Mouse (Mus musculus) gastrocnemius, postnatal 36 days (tissue): ENCODE data around the gene Cdkn2d. TPM values are rescaled to one million over a fixed set of nuclear protein-coding genes. Genes with fewer than 3 reads are reported as not detected.

Experiments
- DNase-seq, 2 experiments: peaks; one replicate each; pipeline ENCODE4 v3.0.0; 2022
- intact Hi-C: fragments of 180-260 bp; cut with DNase I; formaldehyde crosslinking; loops from one replicate; pipeline ENCODE4 v1.15.1; 2025
- total RNA-seq, 2 experiments: library from RNA; stranded (reverse); gene quantifications; 2 replicates each; pipeline ENCODE4 v1.2.3; 2021

Cdkn2d gene
- total RNA-seq, 2 experiments from 2014 or later: 8.4 to 10.1 TPM

GRCm38 (mm10) chr9:21250509-21250908, 40.7 kb downstream of the Cdkn2d start:
- intact Hi-C loops: no loop called here
- DNase-seq: no peak

DNA sequence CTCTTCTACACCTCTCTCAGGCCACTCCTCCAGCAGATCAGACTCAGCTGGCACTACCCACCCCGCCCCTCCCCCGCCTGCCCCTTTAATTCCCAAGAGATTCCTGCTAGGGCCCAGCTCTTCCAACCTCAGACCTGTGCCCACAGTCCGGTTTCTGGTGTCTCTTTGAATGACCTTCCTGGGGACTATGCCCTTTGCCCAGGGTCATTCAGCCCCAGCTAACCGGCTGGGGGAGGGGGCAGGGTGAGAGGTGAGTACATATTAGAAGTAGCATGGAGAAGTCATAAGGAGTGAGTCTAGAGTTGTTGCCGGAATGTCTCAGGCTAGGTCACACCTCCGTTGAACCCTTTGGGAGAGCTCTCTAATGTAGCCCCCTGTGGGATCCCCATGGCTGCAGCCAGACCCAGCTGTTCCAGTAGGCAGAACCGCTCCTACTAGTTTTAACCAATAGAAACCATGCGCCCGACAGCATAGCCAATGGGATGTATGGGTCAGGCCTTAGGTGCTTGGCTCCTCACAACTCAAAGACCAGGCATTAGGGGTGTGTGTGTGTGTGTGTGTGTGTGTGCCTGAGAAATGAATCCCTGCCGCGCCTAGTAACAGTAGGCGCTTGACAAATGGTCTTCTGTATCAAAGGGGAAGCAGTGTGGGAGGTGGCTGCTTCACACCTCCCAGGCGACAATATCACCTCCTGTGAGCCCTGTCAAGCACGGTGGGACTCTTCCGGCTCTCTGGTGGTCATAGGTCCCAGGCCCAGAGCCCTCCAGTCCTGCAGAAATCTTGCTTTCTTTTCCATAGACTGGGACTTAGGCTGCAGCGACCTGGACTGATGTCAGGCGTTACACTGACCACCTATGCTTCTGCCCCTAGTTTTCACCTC, 41.3 kb downstream of the Cdkn2d start:
- intact Hi-C loops: no loop called here

DNA sequence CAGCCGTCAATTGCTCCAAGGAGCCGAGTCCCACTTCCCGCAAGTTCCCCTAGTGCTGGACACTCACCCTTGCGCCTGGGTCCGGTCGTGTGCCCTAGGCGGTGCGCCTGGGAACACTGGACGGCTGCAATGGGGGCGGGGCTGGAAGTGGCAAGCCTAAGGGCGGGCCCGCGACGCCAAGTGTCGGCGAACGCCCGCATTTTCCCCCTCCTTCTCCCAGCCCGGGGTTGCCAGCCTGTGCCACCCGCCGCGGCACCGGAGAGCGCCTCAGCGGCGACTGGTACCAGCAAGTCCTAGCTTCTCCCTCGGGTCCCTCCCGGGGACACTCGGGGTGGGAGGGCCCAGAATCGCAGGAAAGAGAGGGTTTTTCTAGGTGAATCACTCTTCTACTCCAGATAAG, 42.9 kb downstream of the Cdkn2d start, which contains the start of gene S1pr5:
Gene S1pr5, minus strand, starts transcription at position 118 of the 400 bp plus-strand sequence.
- peak in 1 of 2 experiments; percentile 27 for DNase-seq

More for the DNA sequence above, 41.3 kb downstream of the Cdkn2d start:
- DNase-seq: no peak

GRCm38 (mm10) chr9:21246342-21246741, 44.9 kb downstream of the Cdkn2d start:
- intact Hi-C loops: no loop called here
- no peak for DNase-seq

More for the DNA sequence above, 42.9 kb downstream of the Cdkn2d start, which contains the start of gene S1pr5:
- intact Hi-C loops: no loop called here

DNA sequence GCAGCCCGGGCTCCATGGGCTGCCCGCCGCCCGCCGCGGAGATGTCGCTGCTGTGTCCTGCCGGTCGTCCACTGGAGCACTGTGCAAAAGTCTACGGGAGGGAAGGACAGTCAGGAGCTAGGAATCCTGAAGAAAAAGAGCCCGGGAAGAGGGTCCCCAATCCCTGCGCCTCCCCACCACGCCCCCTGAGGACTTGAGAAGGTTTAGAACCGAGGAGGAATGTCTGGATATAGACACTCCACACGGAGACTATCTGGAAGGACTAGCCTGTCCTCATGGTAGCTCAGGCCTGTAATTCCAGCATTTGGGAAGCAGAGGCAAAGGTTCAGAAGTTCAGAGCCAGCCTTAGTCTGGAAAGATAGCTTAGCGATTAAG, 46.1 kb downstream of the Cdkn2d start:
- DNase-seq: no peak
- intact Hi-C loops: no loop called here

- no peak for DNase-seq
- intact Hi-C loops: no loop called here
These were observed 46.6 kb downstream of the Cdkn2d start for GRCm38 (mm10) chr9:21244428-21245112.

- no peak for DNase-seq
- intact Hi-C loops: no loop called here
These were observed 47.3 kb downstream of the Cdkn2d start for GRCm38 (mm10) chr9:21243826-21244427.

DNA sequence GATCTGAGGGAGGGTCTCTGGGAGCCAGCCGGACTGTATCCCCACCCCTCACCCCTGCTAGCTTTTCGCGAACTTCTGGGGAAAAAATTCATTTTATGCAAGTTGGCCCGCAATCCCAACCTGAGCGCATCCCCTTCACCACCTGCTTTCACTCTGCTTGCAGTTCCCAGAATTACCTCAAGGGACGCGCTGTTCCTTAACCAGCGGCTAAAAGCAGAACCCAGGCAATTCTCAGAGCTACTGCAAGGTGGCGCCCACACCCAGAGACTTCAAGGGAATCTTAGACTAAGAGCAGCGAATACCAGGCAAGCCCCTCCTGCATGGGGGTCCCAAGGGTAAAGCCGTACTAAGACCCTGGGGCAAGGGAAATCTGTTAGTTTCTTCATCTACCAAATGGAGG, 49.9 kb downstream of the Cdkn2d start:
- intact Hi-C loops: no loop called here
- peak; percentile 61 to 71 for DNase-seq

GRCm38 (mm10) chr9:21239465-21239848, 51.8 kb downstream of the Cdkn2d start:
- DNase-seq: no peak
- intact Hi-C loops: loop anchor here (2.0 kb wide), 1 partner anchor 25 kb away; the partner anchor contains the start of gene Atg4d

DNA sequence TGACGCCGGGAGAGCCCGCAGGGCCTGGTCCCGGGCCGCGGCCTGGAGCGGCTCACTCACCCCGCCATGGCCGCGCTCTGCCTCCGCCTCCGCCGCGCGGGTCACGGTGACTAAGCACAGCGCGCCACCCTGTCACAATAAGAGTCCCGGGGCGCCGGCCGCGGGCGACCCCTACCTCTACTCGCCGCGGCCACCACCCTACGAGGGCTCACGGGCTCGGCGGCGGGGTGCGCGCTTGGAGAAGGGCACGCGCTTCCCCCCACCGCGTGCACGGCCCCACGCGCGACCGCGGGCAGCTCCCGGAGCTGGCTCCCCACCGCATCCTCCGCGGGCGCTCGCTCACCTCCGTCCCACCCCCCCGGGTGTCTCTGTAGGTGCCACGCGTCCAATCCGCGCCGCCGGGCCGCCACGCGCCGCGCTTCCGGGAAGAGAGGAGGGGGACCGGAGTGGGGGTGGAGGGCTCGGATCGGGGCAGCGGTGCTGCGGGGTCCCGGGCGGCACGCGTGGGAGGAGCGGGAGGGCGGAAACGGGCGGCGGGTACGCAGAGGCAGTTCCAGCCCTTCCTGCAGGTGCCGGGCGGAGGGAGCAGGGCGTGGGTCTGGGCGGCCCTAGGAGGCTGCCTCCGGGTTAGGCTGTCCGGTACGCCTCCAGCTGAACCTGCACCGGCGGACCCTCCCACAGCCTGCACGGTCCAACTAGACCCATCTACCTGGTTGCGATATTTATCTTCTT, 52.3 kb downstream of the Cdkn2d start, which contains the start of gene Keap1:
Gene Keap1, minus strand, starts transcription at position 629 of the 732 bp plus-strand sequence.
- DNase-seq: peak; percentile 72 to 82
- intact Hi-C loops: loop anchor here (2.0 kb wide), 1 partner anchor 26 kb away; the partner anchor contains the start of gene Atg4d

Other genes starting within 250 kb of the Cdkn2d start
- gene Zglp1, start 224.3 kb downstream of the Cdkn2d start, total RNA-seq: not detected
- under 1 TPM in 1 of 2 experiments, not detected in 1; 0.17 TPM for gene Gm49373, start 218.3 kb downstream of the Cdkn2d start, total RNA-seq
- gene Fdx1l, start 217.8 kb downstream of the Cdkn2d start, total RNA-seq: 10 to 100 TPM; 37.5 to 40.4 TPM
- 1 to 10 TPM; 1.6 TPM for gene Gm38431, start 199.4 kb downstream of the Cdkn2d start, total RNA-seq
- gene Raver1, start 199.4 kb downstream of the Cdkn2d start, total RNA-seq: 10 to 100 TPM; 13.8 to 17.9 TPM
- gene Tyk2, start 160.2 kb downstream of the Cdkn2d start, total RNA-seq: 1 to 10 TPM; 4.2 to 4.4 TPM
- gene Cdc37, start 141.4 kb downstream of the Cdkn2d start, total RNA-seq: 100 to 1,000 TPM; 123 to 126 TPM
- gene Pde4a, start 125.7 kb downstream of the Cdkn2d start, total RNA-seq: 10 to 100 TPM; 42.2 to 53.9 TPM
- gene Keap1, start 52.0 kb downstream of the Cdkn2d start, total RNA-seq: 10 to 100 TPM; 56.5 to 58.3 TPM
- under 1 TPM in 1 of 2 experiments, not detected in 1; 0.12 TPM for gene S1pr5, start 43.0 kb downstream of the Cdkn2d start, total RNA-seq
- gene Atg4d, start 26.1 kb downstream of the Cdkn2d start, total RNA-seq: 10 to 100 TPM; 62.0 to 65.7 TPM
- gene Kri1, start 3.4 kb downstream of the Cdkn2d start, total RNA-seq: 10 to 100 TPM in 1 of 2 experiments, 1 to 10 TPM in 1; 9.1 to 11.6 TPM
- gene Ap1m2, start 20.9 kb upstream of the Cdkn2d start, total RNA-seq: not detected
- gene Slc44a2, start 29.3 kb upstream of the Cdkn2d start, total RNA-seq: 100 to 1,000 TPM; 135 to 148 TPM
- gene Ilf3, start 76.5 kb upstream of the Cdkn2d start, total RNA-seq: 10 to 100 TPM; 17.2 to 19.4 TPM
- 1 to 10 TPM; 5.2 to 6.2 TPM for gene Qtrt1, start 120.4 kb upstream of the Cdkn2d start, total RNA-seq
- 10 to 100 TPM; 36.8 to 37.2 TPM for gene Dnm2, start 133.5 kb upstream of the Cdkn2d start, total RNA-seq
- 10 to 100 TPM; 24.4 to 34.9 TPM for gene Tmed1, start 218.8 kb upstream of the Cdkn2d start, total RNA-seq
- gene AB124611, start 234.8 kb upstream of the Cdkn2d start, total RNA-seq: under 1 TPM; 0.59 to 0.72 TPM